Mouse (Mus musculus): ENCODE measurements around the gene Ccdc151.
A peak's percentile ranks its signal among the peaks of the same experiment; 100 is the strongest.

Gene Ccdc151

DNA sequence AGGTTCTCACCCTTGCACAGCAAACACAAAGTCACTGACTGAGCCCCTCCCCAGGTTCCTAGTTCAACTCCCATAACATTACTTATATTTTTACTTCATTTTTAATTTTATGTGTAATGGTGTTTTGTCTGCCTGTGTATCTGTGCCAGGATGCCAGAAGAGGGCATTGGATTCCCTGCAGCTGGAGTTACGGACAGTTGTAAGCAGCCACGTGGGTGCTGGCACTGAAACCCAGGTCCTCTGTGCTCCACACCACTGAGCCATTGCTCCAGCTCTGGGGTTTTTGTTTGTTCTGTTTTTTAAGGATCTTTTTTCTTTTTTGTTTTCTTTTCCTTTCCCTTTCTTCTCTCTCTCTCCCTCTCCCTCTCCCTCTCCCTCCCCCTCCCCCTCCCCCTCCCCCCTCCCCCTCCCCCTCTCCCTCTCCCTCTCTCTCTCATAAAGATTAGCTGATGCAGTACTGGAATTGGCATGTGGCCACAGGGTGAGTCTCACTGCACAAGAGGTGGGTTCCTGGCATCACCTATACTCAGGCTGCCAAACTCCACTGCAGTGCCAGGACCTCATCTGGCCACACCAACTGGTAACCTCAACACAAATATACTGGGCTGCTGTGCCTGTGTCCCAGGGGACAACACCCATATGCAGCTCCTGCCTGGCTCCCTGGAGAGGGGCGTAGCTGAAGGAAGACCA lies 6.1 kb downstream of the Ccdc151 start:
- DNase-seq = no peak

DNA sequence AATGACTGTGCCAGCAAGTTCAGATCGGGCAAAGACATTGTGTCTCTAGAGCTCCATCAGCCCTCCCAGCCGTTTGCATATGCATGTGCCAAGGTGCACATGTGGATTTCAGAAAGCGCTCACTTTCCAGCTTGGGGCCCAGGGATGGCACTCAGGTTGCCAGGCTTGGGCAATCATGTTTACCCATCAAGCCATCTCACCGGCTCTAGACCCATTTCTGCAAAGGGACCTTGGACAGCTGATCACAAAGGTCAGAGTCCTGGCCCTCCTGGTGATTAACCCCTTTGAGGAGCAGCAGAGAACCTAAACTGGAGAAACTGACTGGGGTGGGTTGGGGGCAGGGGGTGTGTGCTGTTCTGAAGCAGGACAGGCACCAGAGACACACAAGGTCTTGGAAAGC lies 10.2 kb downstream of the Ccdc151 start:
- no peak for DNase-seq

DNA sequence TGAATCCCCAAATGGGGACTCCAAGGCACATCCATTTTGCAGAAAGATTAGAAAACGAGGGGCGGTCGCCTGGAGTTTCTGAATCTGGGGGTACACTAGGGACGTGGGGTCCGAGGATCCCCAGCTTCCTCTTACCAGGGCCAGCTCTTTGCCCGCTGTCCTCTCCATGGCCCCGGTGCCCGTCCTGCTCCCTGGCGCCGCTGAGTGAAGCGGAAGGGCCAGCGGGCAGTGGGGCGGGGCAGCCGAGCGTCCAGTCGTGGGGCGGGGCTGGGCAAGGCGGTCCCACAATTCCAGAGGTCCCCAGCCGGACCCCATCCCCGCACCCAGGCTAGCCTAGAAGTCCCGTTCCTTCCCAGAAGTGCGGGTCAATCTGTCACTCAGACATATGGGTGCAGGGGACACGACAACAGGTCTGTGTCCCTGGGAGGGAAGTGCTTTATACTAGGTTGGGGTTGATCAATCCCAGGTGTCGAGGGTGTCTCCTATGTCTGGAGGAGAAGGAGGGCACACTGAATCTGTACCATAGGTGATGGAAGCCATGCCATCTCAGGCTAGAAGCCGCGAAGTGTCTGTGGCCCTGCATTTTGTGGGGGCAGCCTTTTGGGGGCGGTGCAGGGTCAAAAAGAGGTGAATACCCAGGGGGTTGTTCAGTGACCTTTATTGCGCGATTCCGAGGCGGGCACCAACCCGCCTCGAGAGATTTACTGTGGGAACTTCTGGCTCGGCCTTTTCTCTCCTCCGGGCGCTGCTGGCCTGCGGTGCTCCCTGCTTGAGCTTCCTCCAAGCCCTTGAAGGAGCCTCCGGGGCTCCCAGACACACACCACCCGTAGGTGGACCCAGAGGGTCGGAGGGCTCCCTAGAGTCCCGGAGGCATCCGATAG lies 13.0 kb downstream of the Ccdc151 start, which contains the start of gene Rgl3:
Gene Rgl3 (minus strand): TSS at position 217 of the 881 bp plus-strand sequence.
- DNase-seq = peak in 1 of 2 experiments; percentile 24

DNA sequence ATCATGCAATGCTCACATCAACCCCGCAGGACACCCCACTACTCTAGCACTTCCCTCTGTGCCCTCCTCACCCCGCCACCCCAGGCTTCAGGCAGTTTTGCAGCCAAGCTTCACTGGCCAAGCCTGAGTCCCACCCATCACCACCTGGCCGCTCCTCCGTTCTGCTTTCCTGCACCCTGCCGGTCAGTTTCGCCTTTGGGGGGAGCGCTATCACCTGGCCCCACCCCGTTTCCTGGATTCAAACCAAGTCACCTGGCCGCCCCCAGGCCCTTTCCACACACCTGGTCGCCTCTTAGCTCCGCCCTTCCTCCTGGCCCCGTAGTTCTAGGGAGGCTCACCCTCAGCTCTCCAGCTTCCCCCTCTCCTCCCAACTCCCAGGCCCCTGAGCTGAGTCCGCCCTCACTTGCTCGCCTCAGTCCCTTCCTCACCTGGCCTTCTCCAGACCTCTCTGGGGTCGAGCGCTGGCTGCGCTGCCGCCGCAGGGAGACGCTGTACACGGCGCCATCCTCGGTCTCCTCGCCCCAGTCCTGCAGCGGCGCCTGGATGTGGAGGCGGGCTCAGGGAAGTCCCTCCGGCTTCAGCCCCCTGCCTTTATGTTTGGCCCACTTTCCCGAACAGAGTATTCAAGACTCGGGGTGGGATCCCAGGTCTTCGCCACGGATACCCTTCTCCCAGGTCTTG lies 13.9 kb downstream of the Ccdc151 start:
- DNase-seq = peak in 1 of 2 experiments; percentile 14

DNA sequence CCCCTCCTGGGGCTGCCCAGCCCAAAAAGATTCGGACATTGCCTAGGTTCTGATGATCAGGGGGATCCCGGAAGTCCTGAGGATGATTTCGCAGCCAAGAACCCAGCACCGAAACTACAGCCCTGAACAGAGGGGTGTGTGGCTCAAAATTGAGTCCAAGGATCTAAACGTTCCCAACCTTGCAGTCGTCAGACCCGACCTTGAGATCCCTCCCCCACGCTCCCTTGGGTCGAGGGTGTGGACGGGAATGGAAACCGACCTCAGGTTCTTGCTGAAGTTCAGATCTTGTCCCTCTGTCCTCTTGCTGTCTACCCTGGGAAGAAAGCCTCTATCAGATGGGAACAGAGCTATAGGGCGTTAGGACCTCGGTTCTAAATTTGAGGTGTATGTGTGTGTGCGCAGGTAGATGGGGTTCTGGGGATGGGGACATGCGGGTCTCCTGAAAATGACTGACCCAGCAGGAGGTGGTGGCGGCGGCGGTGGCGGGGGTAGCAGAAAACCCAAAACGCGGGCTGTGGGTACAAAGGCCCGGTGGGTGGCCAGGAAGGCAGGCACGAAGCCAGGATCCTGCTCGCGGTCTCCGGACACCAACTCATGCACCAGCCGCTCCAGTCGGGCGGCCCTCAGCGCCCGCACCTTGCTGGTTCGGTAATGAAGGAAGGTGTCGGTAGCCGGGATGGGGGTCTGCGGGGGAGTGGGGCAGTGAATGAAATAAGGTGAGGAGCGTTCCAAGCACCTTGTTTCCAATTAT lies 14.7 kb downstream of the Ccdc151 start:
- no peak for DNase-seq

DNA sequence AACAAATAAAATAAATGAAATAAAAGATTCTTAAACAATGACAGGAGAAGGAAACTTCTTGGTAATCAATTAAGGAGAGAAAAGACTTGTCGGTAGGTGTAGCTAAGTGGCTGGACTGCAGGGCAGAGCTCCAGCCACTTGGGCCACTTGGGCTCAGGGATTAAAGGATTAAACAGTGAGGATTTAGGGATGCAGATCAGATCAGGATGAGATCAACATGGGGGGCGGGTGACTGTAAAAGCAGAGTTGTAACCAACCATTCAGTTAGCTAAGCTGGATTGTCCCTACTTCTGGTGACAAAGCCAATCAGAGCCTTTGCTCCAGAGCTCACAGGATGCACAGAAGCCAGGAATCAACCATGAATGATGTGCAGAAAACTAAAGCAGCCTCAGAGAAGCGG lies 18.5 kb downstream of the Ccdc151 start:
- DNase-seq = no peak

DNA sequence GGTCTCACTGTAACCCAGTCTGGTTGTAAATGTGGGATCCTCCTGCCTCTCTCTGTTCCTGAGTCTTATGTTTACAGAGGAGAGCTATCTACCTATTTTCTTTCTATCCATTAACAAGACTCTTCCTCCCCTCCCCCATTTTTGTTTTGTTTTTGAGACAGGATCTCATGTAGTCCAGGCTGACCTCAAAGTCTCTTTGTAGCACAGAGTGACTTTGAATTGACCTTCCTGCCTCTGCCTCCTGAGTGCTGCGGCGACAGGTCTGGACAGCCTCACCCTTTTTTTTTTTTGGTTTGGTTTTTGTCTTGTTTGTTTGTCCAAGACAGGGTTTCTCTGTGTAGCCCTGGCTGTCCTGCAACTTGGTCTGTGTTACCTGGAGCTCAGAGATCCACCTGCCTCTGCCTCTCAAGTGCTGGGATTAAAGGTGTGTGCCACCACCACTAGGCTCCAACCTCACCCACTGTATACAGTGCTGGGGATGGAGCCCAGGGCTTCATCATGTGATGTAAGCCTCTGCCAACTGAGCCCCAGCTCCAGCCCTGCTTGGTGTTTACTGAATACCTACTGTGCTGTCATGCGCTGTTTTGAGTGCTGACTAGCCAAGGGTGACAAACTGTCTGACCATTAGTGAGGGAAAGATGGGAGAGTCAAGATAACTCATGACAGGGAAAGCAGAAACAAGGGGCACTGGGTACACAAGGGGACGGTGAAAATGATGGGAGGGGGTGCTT lies 23.9 kb downstream of the Ccdc151 start:
- no peak for DNase-seq

DNA sequence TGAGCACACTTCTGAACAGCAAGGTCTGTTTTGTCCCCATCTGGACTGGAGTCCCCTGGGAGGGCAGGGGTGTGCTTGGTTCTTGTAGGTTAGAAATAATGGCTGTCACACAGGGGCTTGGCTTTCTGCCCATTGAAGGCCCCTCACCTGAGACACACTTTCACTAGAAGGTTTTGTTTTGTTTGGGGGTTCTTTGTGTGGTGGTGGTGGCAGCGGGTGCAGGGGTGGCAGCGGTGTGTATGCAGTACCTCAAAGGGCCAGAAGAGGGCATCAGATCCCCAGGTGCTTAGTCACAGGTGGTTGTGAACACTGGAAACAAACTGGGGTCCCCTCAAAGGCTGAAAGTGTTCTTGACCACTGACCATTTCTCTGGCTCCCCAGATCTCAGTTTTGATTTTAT lies 24.5 kb downstream of the Ccdc151 start:
- DNase-seq = peak in 1 of 2 experiments; percentile 55

DNA sequence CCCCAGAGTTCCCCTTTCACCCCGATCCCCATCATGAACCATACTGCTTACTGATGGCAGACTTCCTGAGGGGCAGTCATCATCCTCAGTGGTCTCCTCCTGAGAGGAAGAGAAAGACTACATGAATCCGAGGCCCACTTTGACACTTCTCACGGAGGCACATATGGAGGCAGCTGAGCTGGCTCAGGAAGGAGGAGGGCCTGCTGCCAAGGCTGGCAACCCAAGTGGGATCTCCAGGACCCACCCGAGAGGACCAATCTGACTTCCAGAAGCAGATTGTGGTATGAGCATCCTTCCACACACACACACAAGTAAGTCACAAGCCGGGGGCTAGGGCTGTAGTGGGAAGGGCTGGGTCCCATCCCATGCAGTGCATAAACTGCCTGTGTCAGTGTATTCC lies 25.1 kb downstream of the Ccdc151 start:
- no peak for DNase-seq

DNA sequence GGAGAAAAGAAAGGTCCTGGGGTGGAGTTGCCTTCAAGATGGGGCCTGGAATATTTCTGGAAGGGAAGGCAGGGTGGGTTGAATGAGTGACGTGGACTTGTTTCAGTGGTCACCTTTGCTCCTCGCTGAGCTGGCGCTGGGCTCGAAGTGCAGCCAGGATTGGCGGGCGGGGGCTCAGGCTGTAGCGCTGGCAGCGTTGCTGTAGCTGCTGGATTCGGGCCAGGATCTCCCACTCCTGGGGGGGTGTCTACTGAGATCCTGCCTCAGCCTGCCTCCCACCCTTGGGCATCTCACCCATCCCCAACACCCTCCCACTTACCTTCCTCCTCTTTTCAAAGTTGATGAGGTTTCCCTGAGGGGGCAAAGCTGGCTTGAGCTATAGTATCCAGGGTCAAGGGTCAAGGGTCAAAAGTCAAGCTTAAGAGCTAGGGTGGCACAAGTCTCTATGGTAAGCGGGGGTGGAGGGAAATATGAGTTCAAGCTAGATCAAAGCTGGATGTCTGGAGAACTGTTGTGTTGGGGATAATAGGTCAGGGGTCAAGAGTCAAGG lies 25.7 kb downstream of the Ccdc151 start:
- no peak for DNase-seq

DNA sequence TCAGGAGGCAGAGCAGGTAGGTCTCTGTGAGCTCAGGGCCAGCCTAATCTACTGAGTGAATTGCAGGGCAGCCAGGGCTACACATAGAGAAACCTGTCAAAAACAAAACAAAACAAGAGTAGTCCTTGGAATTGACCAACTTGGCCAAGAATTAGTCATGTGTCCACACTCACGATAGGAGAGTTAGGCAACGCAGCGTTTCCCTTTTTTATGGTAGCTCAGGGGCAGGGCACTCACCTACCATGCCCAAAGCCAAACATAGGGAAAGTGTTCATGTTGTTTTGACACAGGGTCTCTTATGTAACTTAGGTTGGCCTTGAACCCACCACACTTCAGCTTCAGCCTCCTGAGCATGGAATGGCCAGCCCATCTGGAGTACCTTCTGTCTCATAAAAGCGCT lies 33.1 kb downstream of the Ccdc151 start:
- no peak for DNase-seq

DNA sequence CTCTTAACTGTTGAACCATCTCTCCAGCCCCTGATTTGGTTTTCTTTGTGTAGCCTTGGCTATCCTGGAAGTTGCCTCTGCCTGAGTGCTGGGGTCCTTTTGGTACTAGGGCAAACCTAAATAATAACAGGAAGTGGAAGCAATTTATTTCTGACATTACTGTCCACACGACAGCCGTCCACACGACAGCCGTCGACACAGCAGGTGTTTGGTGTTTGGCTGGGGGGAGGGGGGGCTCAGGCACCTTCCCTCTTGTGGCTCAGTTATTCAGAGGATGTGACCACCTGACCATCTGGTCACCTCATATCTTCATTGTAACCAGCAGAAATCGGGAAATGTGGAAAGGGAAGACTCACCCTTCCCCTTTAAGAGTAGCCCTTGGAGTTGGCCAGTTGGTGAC lies 33.6 kb downstream of the Ccdc151 start:
- DNase-seq = no peak

DNA sequence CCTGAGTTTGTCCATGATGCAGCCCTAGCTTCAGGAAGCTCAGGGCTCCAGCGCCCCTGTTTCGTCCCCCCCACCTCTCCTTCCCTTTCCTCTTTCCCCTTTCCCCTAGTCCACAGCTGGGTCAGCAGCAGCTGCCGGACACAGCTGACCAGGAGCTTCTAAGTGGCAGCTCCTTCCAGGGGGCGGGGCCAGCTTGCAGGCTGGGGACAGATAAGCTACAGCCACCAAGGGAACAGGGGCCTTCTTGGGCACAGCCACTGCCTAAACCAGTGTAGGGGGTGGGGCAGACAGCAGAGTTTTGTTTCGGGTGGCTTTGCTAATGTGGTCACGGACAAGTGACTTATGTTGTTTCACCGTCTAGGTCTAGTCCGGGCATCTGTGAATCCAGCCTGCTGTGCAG lies 39.0 kb downstream of the Ccdc151 start, which contains the start of gene Epor:
Gene Epor (minus strand): TSS at position 90 of the 400 bp plus-strand sequence.
- DNase-seq = no peak

DNA sequence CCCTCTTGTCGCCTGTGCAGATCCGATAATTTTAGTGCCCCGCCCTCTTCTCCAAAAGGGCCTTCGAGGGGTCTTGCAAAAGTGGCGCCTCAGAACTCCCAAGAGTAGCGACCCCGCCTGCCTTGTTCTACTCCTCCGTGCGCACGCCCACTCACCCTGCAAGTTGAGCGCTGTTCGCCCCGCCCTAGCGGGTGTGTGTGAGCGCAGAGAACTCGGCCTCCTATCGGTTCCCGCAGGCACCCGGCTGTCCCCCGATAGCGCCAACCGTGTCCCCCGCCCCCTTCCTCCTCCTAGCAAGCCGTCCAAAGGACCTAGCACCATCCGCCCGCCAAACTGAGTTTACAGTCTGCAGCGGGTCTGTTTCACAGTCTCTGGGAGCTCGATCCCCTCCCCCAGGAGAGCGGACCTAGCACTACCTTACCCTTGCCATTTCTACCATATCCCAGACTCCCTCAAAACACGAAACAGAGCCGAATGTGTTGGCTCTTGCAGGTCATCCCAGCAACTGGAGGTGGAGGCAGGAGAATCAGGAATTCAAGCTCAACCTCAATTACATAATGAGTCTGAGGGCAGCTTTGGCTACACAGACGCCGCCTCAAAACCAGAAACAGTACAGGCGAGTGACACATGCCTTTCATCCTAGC lies 39.9 kb downstream of the Ccdc151 start:
- peak; percentile 25 to 39 for DNase-seq

DNA sequence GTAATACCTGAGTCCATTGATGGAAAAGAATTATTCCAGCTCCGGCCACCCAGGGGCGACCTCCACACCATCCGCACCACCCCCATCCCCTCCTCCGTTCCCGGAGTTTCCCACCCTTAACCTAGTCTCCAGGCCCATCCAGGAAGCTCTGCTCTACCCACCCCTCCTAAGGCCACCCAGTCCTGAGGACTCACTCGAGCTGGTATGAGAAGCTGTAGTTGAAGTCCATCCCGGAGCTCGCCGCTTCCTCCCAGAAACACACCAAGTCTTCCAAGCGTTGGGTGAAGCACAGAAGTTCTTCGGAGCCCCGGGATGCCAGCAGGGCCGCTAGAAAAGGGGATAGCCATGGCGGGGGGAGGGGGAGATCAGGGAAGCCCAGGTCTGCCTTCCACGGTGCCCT lies 40.4 kb downstream of the Ccdc151 start:
- no peak for DNase-seq

DNA sequence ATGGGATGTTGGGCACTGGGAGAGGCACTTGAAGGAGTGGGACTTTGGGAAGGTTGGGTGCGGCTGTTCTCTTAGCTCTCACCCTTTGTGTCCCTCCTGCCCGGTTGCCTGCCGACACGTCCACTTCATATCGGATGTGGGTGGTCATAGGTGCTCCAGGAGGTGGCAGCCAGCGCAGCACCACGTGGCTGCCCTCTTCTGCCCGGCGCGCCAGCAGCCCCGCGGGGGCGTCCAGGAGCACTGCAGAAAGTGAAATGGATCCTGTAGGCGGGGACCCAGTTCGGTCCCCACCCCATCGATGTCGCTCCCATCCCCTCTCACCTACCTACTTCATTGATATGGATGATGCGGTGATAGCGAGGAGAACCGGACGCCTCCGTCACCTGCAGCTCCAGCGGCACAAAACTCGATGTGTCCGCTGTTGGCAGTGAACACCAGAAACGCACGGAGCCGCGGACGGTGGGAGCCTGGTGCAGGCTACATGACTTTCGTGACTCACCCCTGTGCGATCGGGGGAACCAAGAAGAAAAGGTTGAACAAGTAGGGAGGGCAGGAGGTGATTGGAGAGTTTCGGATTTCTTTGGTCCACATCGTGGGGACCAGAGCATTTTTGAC lies 41.0 kb downstream of the Ccdc151 start:
- DNase-seq = no peak

DNA sequence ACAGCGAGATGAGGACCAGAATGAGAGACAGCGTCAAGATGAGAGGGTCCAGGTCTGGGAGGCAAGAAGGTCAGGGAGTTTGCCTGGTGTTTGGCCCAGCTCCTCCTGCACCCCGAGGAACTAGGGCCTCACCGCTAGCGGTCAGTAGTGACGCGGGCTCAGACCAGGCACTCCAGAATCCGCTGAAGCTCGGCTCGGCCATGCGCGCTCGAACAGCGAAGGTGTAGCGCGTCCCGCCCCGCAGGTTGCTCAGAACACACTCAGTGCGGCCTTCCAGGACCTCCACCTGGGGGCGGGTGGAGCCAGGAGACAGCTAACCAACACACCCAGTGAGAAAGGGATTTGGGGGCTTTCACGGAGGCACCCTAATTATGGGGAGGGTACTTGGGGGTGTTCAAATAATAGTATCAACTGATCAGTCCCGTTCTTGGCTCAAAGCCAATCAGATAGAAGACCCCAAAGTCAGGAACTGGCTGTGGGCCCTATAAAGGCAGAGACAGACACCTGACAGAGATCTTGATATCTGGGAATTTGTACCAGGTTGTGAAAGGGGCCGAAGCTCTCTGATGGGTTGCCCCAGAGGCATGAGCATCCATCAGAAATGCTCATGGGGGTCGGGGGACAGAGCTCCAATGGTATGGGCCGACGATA lies 41.8 kb downstream of the Ccdc151 start:
- no peak for DNase-seq

DNA sequence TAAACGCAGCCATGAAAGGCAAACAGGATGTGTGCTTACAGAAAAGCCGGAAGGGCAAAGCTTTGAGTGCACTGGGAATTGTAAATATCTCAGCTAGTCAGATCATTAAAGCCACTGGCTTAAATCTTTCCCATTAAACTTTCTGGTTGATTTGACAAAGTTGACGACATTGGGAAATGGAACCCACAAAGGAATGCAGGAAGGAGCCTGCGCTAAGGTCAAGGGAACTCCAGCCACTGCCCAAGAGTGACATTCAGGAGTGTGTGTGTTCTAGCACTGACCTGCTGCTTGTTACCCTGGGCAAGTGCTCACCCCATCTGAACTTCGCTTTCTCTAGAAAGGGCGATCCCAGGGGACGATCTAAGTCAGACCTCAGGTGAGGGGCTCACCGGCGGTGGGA lies 42.3 kb downstream of the Ccdc151 start:
- no peak for DNase-seq

DNA sequence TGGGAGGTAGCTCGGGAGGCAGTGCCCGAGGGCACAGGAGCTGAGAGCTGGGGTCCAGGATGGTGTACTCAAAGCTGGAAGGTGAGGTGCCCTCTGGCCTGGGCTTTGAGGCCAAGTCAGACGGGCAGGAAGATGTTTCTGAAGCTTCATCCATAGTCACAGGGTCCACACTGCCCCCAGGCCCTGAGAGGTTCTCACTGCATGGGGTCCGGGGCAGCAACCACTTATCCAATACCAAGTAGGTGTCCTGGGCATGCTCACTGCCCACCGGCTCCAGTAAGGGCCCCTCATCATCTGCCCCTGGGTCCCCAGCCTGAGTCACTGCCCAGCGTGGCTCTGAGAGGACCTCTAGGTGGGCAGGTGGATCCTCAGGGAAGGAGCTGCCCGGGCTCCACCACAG lies 43.2 kb downstream of the Ccdc151 start:
- DNase-seq = no peak

DNA sequence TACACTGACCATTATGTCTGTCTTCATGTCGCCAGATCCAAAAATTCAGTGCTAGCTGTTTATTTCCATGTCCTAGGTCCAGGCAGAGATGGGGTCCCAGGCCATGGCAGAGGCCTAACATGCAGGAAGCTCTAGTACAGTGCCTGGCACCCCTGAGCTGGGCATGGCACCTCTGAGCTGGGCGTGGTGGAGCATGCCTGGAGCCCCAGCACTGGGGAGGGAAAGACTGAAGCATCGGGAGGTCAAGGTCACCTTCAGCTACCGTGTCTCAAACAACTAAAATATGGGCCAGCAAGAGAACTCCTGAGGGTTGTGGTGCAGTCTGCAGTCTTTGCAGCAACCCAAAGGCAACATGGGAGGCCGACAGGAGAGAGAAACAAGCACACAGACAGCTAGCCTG lies 44.1 kb downstream of the Ccdc151 start:
- no peak for DNase-seq

Measured in spleen, adult 18-20 months (tissue).